Mouse (Mus musculus) C2C12 (cell line): ENCODE data around the gene Mcub.

ENCODE experiments used
- CEBPB ChIP-seq: IDR thresholded peaks from one replicate; pipeline ENCODE4 v1.6.1; 2011; ENCODE audit warnings: low read depth, mild to moderate bottlenecking, control low read depth, moderate library complexity
- CTCF ChIP-seq: IDR thresholded peaks from one replicate; pipeline ENCODE4 v1.5.1; 2011; ENCODE audit not compliant: control insufficient read depth, insufficient read depth, insufficient read length
- FOSL1 ChIP-seq: IDR thresholded peaks from one replicate; pipeline ENCODE4 v1.8.0; 2011; ENCODE audit warnings: mild to moderate bottlenecking, low read length; ENCODE audit not compliant: poor library complexity, insufficient read depth, severe bottlenecking
- MAX ChIP-seq: IDR thresholded peaks from one replicate; pipeline ENCODE4 v1.6.1; 2011; ENCODE audit warnings: mild to moderate bottlenecking, control low read depth
- MYOD1 ChIP-seq: IDR thresholded peaks from one replicate; pipeline ENCODE4 v1.6.1; 2011; ENCODE audit warnings: low read depth; ENCODE audit not compliant: control insufficient read depth, insufficient read length
- MYOG ChIP-seq: IDR thresholded peaks from one replicate; pipeline ENCODE4 v1.6.1; 2011; ENCODE audit not compliant: control insufficient read depth, insufficient read length; ENCODE audit errors: extremely low read depth
- USF1 ChIP-seq: IDR thresholded peaks from one replicate; pipeline ENCODE4 v1.6.1; 2011; ENCODE audit warnings: low read depth, mild to moderate bottlenecking, control low read depth, moderate library complexity

DNA sequence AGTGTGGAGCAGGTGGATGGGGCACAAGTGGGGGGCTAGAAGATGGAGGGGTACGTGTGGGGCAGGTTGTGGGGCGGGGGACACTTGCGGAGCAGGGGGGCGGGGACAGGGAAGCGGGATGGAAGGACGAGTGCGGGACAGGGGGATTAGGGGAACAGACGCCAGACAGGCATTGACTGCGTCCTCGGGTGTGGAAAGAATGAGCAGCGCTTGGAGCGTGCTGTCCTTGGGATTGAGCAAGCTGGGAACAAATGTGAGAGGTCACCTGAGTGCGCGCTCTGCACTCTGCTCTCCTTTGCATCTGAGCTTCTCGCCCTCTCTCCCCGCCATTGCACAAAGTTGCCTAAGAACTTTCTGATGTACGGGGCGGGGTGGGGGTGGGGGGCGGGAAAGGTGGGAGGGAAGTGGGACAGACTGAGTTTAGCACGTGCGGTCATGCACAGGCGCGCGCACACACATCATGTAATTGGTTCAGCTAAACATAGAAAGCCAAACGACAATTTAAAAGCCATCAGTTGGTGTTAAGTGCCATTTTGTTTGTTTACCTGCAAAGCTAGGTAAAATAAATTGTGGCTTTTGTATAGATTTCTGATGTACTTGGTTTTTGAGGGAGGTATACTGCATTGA lies 90.8 kb downstream of the Mcub start:
- TF ChIP-seq CTCF = no peak
- TF ChIP-seq MAX = no peak
- TF ChIP-seq USF1 = no peak
- TF ChIP-seq MYOG = no peak
- no peak for TF ChIP-seq CEBPB
- TF ChIP-seq MYOD1 = no peak
- no peak for TF ChIP-seq FOSL1
